Mouse (Mus musculus) urinary bladder, postnatal 14 days (tissue): ENCODE measurements at regions not wholly inside any gene's neighbourhood (a gene's known extent, or its start where the extent isn't known, plus 50 kb on each side); places are given as distances from the start of the nearest gene placed in this dataset.

Experiments used
- DNase-seq: peaks from one replicate; pipeline ENCODE4 v3.0.0; 2021; ENCODE audit warnings: low spot score

GRCm38 (mm10) chr3:150416447-150416846 is 1021.2 kb upstream of the Adgrl4 start:
- no peak for DNase-seq

GRCm38 (mm10) chr3:150427965-150428364 is 1009.7 kb upstream of the Adgrl4 start:
- no peak for DNase-seq

- no peak for DNase-seq
Measured at GRCm38 (mm10) chr3:150431291-150431690, 1006.4 kb upstream of the Adgrl4 start.

GRCm38 (mm10) chr3:150435199-150435598 is 1002.5 kb upstream of the Adgrl4 start:
- no peak for DNase-seq

GRCm38 (mm10) chr3:150435818-150436607 is 1001.7 kb upstream of the Adgrl4 start:
- no peak for DNase-seq
